Mouse (Mus musculus) hindbrain, postnatal 0 days (tissue): Measurements from ENCODE around the gene Gm14685. TPM values are rescaled to one million over a fixed set of nuclear protein-coding genes. Genes with fewer than 3 reads are reported as not detected.
A peak's percentile ranks its signal among the peaks of the same experiment; 100 is the strongest.
"Not testable (repeated sequence)": the region's sequence is repeated elsewhere in the genome, so short reads cannot be mapped to it uniquely, and the experiment has no call there.

ENCODE experiments used
- ATAC-seq: fragments of 200-750 bp; cut with Nextera tagmentation; 2 replicates; pipeline ENCODE4 v1.8.0; 2017; ENCODE audit warnings: mild to moderate bottlenecking, moderate TSS enrichment, moderate library complexity
- DNase-seq: peaks from one replicate; pipeline ENCODE4 v3.0.0-alpha.2; 2015; ENCODE audit warnings: low spot score
- H3K27ac ChIP-seq: fragments of 300-500 bp; sonication (generic); 2 replicates; pipeline ENCODE4 v1.5.1; 2014; ENCODE audit warnings: mild to moderate bottlenecking
- H3K27me3 ChIP-seq: fragments of 300-500 bp; sonication (generic); 2 replicates; pipeline ENCODE4 v1.6.1; 2014; ENCODE audit warnings: low read length, mixed read lengths; ENCODE audit not compliant: insufficient read depth
- H3K36me3 ChIP-seq: fragments of 300-500 bp; sonication (generic); 2 replicates; pipeline ENCODE4 v1.6.1; 2014; ENCODE audit warnings: low read length, mixed read lengths; ENCODE audit not compliant: insufficient read depth
- H3K4me1 ChIP-seq: fragments of 300-500 bp; sonication (generic); 2 replicates; pipeline ENCODE4 v1.6.1; 2014; ENCODE audit warnings: antibody characterized with exemption, low read length, mixed read lengths; ENCODE audit not compliant: insufficient read depth
- H3K4me2 ChIP-seq: fragments of 300-500 bp; sonication (generic); 2 replicates; pipeline ENCODE4 v1.6.1; 2014; ENCODE audit warnings: low read depth, mild to moderate bottlenecking, low read length, moderate library complexity, mixed read lengths
- H3K4me3 ChIP-seq: fragments of 300-500 bp; sonication (generic); 2 replicates; pipeline ENCODE4 v1.5.1; 2014; ENCODE audit warnings: low read length
- H3K9ac ChIP-seq: fragments of 300-500 bp; sonication (generic); replicated peaks from 2 replicates; pipeline ENCODE4 v1.6.1; 2014; ENCODE audit warnings: mild to moderate bottlenecking, low read length, moderate library complexity, mixed read lengths
- H3K9me3 ChIP-seq: fragments of 300-500 bp; sonication (generic); 2 replicates; pipeline ENCODE4 v1.6.1; 2016; ENCODE audit warnings: low read length, mixed read lengths
- WGBS: fragments of 180-500 bp; shearing (Covaris S2); extraction: QIAGEN DNeasy Blood & Tissue Kit; methylation state at CpG from one replicate; pipeline ENCODE4 v1.1.7; 2014; 5-methylcytosine and 5-hydroxymethylcytosine counted together
- polyA plus RNA-seq: library from polyadenylated mRNA; unstranded; fragments of >200 nt; fragmentation: Nextera tagmentation; extraction: Ambion mirVana; gene quantifications from 2 replicates; pipeline ENCODE4 v1.2.1, GENCODE M21; 2015
- total RNA-seq: library from RNA; depleted of rRNA; stranded (reverse); fragments of >200 nt; gene quantifications from 2 replicates; pipeline ENCODE4 v1.2.3, GENCODE M21; 2014; rRNA removed

Gene Gm14685
- total RNA-seq (0.75 and 2.1 TPM in 2 replicates), polyA plus RNA-seq (1.0 and 1.2 TPM in 2 replicates)

- no CpG with 5 or more reads among the region's 7 CpGs for WGBS
- H3K9ac ChIP-seq, ATAC-seq: not testable (repeated sequence)
These were observed at the start of gene Gm14685 for GRCm38 (mm10) chrX:73116747-73117146. TSS of gene Gm14685 (plus strand) at chrX:73117047.

GRCm38 (mm10) chrX:73082267-73083055 lies 34.4 kb upstream of the Gm14685 start, which contains the start of gene Xlr4a:
TSS of gene Xlr4a (minus strand) at chrX:73082478.
- 85% methylated on average over 18 of the region's 19 CpGs for WGBS
- ATAC-seq, H3K27me3 ChIP-seq, H3K36me3 ChIP-seq, DNase-seq, H3K27ac ChIP-seq, H3K4me3 ChIP-seq, H3K9ac ChIP-seq, H3K4me2 ChIP-seq, H3K4me1 ChIP-seq, H3K9me3 ChIP-seq: not testable (repeated sequence)

More at GRCm38 (mm10) chrX:73116747-73117146, at the start of gene Gm14685:
- not testable (repeated sequence) for H3K9me3 ChIP-seq, H3K4me3 ChIP-seq, DNase-seq, H3K27ac ChIP-seq, H3K4me2 ChIP-seq, H3K27me3 ChIP-seq, H3K36me3 ChIP-seq, H3K4me1 ChIP-seq

- peak; percentile 1 for DNase-seq
- H3K36me3 ChIP-seq, H3K27ac ChIP-seq, ATAC-seq, H3K4me2 ChIP-seq, H3K4me3 ChIP-seq, H3K9me3 ChIP-seq, H3K4me1 ChIP-seq, H3K9ac ChIP-seq, H3K27me3 ChIP-seq: not testable (repeated sequence)
- 78% methylated on average over 13 of the region's 13 CpGs for WGBS
These were observed 19.8 kb upstream of the Gm14685 start, which contains the start of gene Xlr3a for GRCm38 (mm10) chrX:73096941-73097508. TSS of gene Xlr3a (minus strand) at chrX:73097095.

GRCm38 (mm10) chrX:73122859-73123829 lies 6.3 kb downstream of the Gm14685 start:
- H3K36me3 ChIP-seq, result not testable (repeated sequence)
- no CpG with 5 or more reads among the region's 12 CpGs for WGBS

GRCm38 (mm10) chrX:73143218-73143618 lies 26.4 kb downstream of the Gm14685 start:
- not testable (repeated sequence) for DNase-seq, H3K4me3 ChIP-seq, H3K36me3 ChIP-seq, H3K4me1 ChIP-seq, H3K9me3 ChIP-seq, H3K9ac ChIP-seq, H3K27ac ChIP-seq, H3K4me2 ChIP-seq, H3K27me3 ChIP-seq
- no CpG with 5 or more reads among the region's 7 CpGs for WGBS
- ATAC-seq, result peak; percentile 90

More at GRCm38 (mm10) chrX:73122859-73123829, 6.3 kb downstream of the Gm14685 start:
- not testable (repeated sequence) for H3K4me1 ChIP-seq, DNase-seq, H3K9me3 ChIP-seq, H3K27me3 ChIP-seq, H3K9ac ChIP-seq, H3K4me2 ChIP-seq, H3K4me3 ChIP-seq, H3K27ac ChIP-seq
- peak; percentile 93 for ATAC-seq

GRCm38 (mm10) chrX:73148496-73148895 lies 31.6 kb downstream of the Gm14685 start, which contains the start of gene Xlr5b:
TSS of gene Xlr5b (plus strand) at chrX:73148796.
- H3K27me3 ChIP-seq, H3K9ac ChIP-seq, H3K4me1 ChIP-seq, H3K4me2 ChIP-seq, H3K9me3 ChIP-seq, ATAC-seq, DNase-seq, H3K4me3 ChIP-seq, H3K36me3 ChIP-seq, H3K27ac ChIP-seq: not testable (repeated sequence)
- WGBS, result no CpG with 5 or more reads among the region's 20 CpGs

- H3K9me3 ChIP-seq, H3K9ac ChIP-seq, H3K4me3 ChIP-seq, ATAC-seq, DNase-seq, H3K27me3 ChIP-seq, H3K4me1 ChIP-seq, H3K27ac ChIP-seq, H3K4me2 ChIP-seq, H3K36me3 ChIP-seq: not testable (repeated sequence)
- WGBS, result no CpG with 5 or more reads among the region's 7 CpGs
These were observed 32.5 kb downstream of the Gm14685 start, which contains the start of gene DXBay18 for GRCm38 (mm10) chrX:73149350-73149749. TSS of gene DXBay18 (minus strand) at chrX:73149450.

- not testable (repeated sequence) for DNase-seq, H3K4me3 ChIP-seq, H3K4me2 ChIP-seq, H3K9me3 ChIP-seq, H3K27me3 ChIP-seq, H3K27ac ChIP-seq, ATAC-seq, H3K36me3 ChIP-seq, H3K4me1 ChIP-seq, H3K9ac ChIP-seq
- 91% methylated on average over 6 of the region's 15 CpGs for WGBS
These were observed 60.0 kb downstream of the Gm14685 start, which contains the start of gene Spin2d for GRCm38 (mm10) chrX:73176889-73177288. TSS of gene Spin2d (minus strand) at chrX:73176989.
